Mouse (Mus musculus) B cell, adult 2 months (primary cell): Measurements from ENCODE around the gene Hsbp1.
"Not testable (repeated sequence)": the region's sequence is repeated elsewhere in the genome, so short reads cannot be mapped to it uniquely, and the experiment has no call there.

Experiments
- DNase-seq, 2 experiments: peaks; one replicate each; pipeline ENCODE4 v3.0.0; 2022

Gene Hsbp1

DNA sequence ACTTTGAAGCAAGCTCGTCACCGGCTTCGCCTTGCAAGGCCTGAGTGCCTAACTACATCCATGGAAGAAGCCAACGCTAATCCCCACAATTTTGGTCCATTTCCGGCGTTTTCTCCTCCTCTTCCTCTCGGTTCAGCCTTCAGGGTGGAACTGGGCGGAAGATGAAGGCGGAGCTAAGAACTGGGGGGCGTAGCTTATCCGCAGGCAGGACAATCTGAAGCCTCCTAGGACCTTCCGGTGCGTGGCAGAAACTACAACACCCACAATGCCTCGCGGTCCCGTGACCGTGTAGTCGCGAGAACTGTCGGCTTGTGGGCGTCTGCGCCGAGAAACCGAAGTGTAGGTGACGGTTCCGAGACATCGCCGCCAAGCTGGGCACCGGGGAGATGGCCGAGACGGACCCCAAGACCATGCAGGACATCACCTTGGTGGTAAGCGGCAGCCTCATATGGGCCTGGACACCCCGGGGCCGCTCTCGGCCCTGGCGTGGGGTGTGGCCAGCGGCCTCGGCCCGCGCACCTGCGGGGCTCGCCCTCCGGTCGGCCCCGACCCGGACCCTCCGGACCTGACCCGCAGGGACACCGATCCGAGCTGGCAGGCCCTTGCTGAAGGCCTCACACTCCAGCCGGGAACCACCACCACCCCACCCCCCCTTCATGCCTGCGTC, at the start of gene Hsbp1:
TSS of gene Hsbp1 (plus strand) at position 299 of the 667 bp plus-strand sequence.
- peak; percentile 97 to 98 for DNase-seq

DNA sequence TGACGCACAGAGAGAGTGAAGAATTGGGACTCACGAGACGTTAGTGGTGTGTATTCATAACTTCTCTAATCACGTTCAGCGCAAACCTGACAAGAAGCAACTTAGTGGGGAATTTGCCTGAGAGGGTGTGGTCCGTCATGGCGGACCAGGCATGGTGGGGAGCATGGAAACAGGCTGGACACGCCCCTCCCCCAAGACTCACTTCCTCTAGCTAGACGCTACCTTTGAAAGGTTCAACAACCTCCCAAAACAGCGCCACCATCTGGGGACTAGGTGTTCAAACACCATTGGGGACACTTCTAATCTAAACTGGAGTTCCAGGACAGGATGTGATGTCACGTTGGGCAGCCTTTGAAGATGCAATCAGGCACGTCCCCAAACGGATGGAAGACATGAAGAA, 48.8 kb upstream of the Hsbp1 start:
- no peak for DNase-seq

DNA sequence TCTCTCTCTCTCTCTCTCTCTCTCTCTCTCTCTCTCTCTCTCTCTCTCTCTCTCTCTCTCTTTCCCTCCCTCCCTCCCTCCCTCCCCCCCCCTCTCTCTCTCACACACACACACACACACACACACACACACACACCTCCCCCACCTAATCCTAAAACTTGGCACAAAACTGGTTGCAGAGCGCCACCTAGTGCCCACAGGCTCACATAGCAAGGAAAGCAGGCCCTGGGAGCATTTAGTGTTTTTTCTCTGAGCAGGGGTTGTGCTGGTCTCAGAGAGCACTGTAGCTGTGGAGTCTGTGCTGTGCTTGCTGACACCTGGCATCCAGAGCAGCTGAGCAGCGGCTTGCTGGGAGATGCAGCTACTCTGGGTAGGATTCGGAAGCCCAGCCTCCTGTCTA, 46.5 kb upstream of the Hsbp1 start:
- DNase-seq, result peak; percentile 43 to 47

GRCm38 (mm10) chr8:119300335-119300734, 44.0 kb upstream of the Hsbp1 start:
- no peak for DNase-seq

DNA sequence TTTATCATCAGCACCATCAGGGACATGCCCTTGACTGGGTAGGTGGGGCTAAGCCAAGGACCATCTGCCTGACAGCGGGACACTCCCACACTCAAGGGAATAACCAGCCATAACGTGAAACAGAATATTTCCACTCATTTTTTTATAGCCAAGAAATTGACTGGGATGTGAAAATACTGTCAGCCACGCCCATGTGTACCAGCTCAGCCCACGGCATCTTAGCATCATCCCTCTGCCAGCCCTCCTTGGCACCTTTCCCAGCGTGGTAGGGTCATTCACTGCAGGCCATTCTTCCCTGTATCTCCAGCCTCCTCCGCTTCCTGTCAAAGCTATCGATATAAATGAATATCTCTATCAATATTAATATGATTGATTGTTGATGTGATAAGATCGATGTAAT, 40.1 kb upstream of the Hsbp1 start:
- no peak for DNase-seq

DNA sequence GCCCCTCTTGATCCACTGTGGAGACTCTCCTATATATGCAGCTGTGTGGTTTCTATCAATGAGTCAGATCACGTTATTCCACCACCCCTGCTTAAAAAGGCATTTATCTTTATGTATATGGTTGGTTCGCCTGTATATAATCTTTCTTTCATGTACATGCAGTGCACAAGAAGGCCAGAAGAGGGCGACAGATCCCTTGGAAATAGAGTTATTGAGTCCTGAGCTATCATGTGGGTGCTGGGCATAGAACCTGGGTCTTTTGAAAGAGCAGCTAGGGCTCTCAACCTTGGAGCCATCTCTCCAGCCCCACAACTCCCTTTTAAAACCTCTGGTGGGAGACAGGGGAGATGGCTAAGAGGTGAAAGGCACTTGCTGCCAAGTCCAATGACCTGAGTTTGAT, 32.9 kb upstream of the Hsbp1 start:
- peak; percentile 63 for DNase-seq

- DNase-seq, result no peak
These were observed 21.1 kb upstream of the Hsbp1 start for GRCm38 (mm10) chr8:119323215-119323614.

DNA sequence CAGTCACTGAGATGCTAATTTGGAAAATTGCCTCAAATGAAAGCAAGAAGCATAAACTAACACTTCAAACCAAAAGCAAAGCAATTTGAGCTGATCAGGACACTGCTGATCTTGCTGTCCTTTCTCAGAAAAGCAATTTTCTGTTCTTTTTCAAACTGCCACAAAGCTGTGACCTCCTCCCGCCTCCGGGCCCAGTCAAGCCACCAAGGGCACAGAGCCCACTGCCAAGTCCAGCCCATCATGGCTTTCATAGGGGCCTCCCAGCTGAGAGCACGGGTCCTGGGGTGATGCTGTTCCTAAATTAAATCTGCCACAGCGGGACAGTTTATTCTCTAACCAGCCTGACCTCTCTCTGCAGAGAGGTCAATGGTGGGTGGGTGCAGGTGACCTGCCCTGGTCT, 4.7 kb upstream of the Hsbp1 start:
- DNase-seq, result no peak

- no peak for DNase-seq
These were observed 682 bp upstream of the Hsbp1 start for GRCm38 (mm10) chr8:119343606-119344005.

GRCm38 (mm10) chr8:119345029-119345682, 868 bp downstream of the Hsbp1 start:
- DNase-seq, result no peak

GRCm38 (mm10) chr8:119345683-119346075, 1.4 kb downstream of the Hsbp1 start:
- DNase-seq, result peak; percentile 12 to 24

DNA sequence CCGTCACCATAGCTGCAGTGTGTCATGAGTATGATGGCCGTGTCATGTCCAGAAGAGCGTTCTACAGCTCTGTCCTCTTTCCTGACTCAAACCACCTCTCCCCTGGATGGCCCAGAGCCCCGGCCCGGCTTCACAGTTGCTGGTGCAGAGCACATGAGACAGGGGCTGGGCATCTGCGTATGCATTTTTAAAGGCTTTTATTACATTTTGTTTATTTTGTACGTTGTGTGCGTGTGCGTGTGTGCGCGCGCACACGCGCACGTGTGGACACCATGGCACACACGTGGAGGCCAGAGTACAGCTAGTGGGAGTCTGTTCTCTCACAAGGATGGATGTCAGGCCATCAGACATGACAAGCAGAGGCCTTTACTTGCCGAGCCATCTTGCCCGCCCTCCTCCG, 7.4 kb downstream of the Hsbp1 start:
- no peak for DNase-seq

GRCm38 (mm10) chr8:119352977-119353658, 8.8 kb downstream of the Hsbp1 start:
- DNase-seq, result no peak

DNA sequence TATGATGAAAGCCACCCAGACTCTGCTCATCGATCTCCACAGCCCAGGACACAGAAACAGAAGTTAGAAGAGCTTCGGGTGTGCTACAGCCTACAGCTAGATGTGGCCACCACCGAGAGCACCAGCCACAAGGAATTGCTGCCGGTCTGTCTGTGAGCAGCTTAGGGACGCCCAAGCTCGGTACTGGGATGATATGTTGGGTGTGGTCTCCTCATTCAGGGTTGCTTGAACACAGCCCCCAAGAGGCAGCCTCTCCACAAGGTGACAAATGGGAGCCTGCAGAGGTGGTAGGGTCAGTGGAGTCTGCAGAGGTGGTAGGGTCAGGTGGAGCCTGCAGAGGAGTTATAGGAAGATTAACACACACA, 9.4 kb downstream of the Hsbp1 start:
- DNase-seq, result no peak

DNA sequence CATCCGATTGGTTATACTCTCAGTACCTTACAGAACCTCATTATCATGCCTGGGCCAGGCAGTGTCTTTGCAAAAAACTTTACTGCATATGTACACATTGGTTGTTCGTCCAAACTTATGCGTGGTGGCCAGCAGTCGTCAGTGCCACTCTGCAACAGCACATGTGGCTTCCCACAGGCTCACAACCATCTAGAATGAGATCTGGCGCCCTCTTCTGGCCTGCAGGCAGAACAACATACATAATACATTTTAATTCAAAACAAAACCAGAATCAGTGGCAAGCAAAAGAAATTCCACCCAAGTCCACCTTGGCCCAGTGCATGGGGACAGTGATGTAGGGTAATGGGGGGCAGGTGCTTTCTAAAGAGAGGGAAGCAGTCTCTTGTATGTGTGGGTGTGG, 12.3 kb downstream of the Hsbp1 start:
- peak; percentile 24 to 39 for DNase-seq

DNA sequence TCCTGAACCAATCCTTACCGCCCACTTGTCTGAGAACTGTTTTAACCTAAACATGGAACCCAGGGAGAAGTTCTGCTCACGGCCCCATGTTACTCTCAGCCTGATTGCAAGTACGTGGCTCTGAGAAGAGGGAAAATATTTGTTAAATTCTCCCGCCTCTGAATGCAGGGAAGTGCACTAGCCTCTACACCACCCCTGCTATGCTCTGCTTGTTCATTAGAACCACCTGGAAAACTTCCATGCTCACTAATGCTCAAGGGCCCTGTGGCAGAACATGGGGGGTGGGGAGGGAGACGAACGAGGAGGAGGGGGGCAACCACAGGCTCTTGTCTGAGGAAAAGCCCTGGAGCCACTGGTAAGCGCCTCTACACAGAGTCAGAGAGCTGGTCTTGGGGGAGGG, 13.9 kb downstream of the Hsbp1 start:
- no peak for DNase-seq

GRCm38 (mm10) chr8:119358836-119359235, 14.5 kb downstream of the Hsbp1 start:
- peak; percentile 68 to 69 for DNase-seq

- DNase-seq, result no peak
These were observed 16.5 kb downstream of the Hsbp1 start for GRCm38 (mm10) chr8:119360686-119361295.

GRCm38 (mm10) chr8:119374716-119375115, 30.4 kb downstream of the Hsbp1 start:
- DNase-seq, result not testable (repeated sequence)

GRCm38 (mm10) chr8:119378476-119378875, 34.2 kb downstream of the Hsbp1 start:
- no peak for DNase-seq

- DNase-seq, result peak; percentile 58 to 64
These were observed 36.3 kb downstream of the Hsbp1 start for GRCm38 (mm10) chr8:119380619-119381018.

DNA sequence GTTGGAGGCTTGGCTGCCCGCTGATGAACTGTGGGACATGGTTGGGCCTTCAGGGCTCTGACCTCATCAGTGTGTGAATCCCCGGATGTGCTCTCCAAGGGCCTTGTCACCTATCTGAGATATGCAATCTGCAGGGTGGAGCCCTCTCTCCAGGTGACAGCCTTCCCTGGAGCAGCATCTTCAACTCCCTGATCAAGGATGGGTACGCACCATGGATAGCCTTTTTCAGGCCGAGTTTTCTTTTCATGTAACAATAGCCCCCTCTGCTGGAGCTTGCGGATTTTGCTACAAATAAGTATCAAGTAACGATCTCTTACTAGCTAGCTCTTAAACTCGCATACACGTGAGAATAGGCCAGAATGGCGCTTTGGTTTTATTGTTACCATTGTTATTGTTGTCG, 40.2 kb downstream of the Hsbp1 start:
- peak; percentile 73 to 77 for DNase-seq

GRCm38 (mm10) chr8:119385854-119386253, 41.6 kb downstream of the Hsbp1 start:
- no peak for DNase-seq

GRCm38 (mm10) chr8:119386988-119387387, 42.7 kb downstream of the Hsbp1 start:
- DNase-seq, result no peak
